In genomic region chr11:62820661-62821437, GRCm38 (mm10) we compare ENCODE assay signal across 8 mouse cellular contexts. TPM values are rescaled to one million over a fixed set of nuclear protein-coding genes. Genes with fewer than 3 reads are reported as not detected.
A peak's percentile ranks its signal among the peaks of the same experiment; 100 is the strongest.
DNase-seq lines count a peak whose midpoint lies in the region; TF ChIP-seq lines count a peak whose summit lies in the region.

No protein-coding gene starts in this region.

- no peak for TF ChIP-seq POLR2A in testis, adult 2 months (IDR thresholded peaks at IDR 0.05; ENCODE audit: control insufficient read depth, low read depth, low read length)
- TF ChIP-seq POLR2A in heart, adult 2 months (IDR thresholded peaks at IDR 0.05; ENCODE audit: insufficient read depth, low read depth, low read length): no peak
- no peak for TF ChIP-seq POLR2A in kidney, adult 2 months (IDR thresholded peaks at IDR 0.05; ENCODE audit: low read depth, low read length)
- no peak for TF ChIP-seq POLR2A in small intestine, adult 2 months (IDR thresholded peaks at IDR 0.05; ENCODE audit: low read depth, low read length)

- H3K27ac ChIP-seq in testis, adult 2 months (ENCODE audit: control insufficient read depth, insufficient read depth, low read depth, low read length): no peak overlapping the region
- H3K27ac ChIP-seq in heart, adult 2 months: peak overlapping the region; percentile 86
- peak overlapping the region; percentile 73 for H3K27ac ChIP-seq in kidney, adult 2 months (ENCODE audit: insufficient read depth, low read depth, low read length)
- peak overlapping the region; percentile 90 for H3K27ac ChIP-seq in small intestine, adult 2 months (ENCODE audit: insufficient read depth, low read depth, low read length)

- H3K4me3 ChIP-seq in testis, adult 2 months (ENCODE audit: control insufficient read depth, low read depth, low read length): peak overlapping the region; percentile 12
- peak overlapping the region; percentile 71 for H3K4me3 ChIP-seq in heart, adult 2 months
- H3K4me3 ChIP-seq in kidney, adult 2 months (ENCODE audit: insufficient read depth, low read depth, low read length): peak overlapping the region; percentile 62
- peak overlapping the region; percentile 80 for H3K4me3 ChIP-seq in small intestine, adult 2 months (ENCODE audit: low read depth, low read length)

- DNase-seq in testis, postnatal 14 days (ENCODE audit: low spot score): no peak
- DNase-seq in cerebellum, postnatal 36 days: peak; percentile 5 to 15
- DNase-seq in heart, adult 2 months: peak; percentile 54 to 67
- peak; percentile 65 for DNase-seq in kidney, adult 2 months
- DNase-seq in lung, postnatal 14 days: peak; percentile 27
- DNase-seq in yolk sac, embryonic 10.5 days (ENCODE audit: low spot score): no peak

- TF ChIP-seq EP300 in heart, adult 2 months (IDR thresholded peaks at IDR 0.05; ENCODE audit: insufficient read depth, low read depth, low read length): no peak

- peaks cover 2% of the 10 kb centered on the region; the same call in 1 of the 2 replicates for H3K79me2 ChIP-seq in heart, adult 2 months (replicated peaks; ENCODE audit: control insufficient read depth, insufficient read depth, low read length)

- WGBS in heart, adult 2 months: 2% methylated on average over 16 of the region's 16 CpGs
- WGBS in kidney, adult 2 months: 4% methylated on average over 16 of the region's 16 CpGs
- WGBS in small intestine, adult 2 months: under 1% methylated on average over 16 of the region's 16 CpGs

- intact Hi-C loops in heart, adult 2 months (cut with DNase I): loop anchor here (2.0 kb wide), 1 partner anchor 58 kb away; the partner anchor contains the start of gene Tvp23b

- H3K36me3 ChIP-seq in testis, adult 2 months (ENCODE audit: control insufficient read depth, insufficient read depth, low read length): no peaks in the 10 kb centered on the region
- no peaks in the 10 kb centered on the region for H3K36me3 ChIP-seq in heart, adult 2 months (ENCODE audit: control insufficient read depth, insufficient read depth, low read length)
- H3K36me3 ChIP-seq in kidney, adult 2 months (ENCODE audit: control insufficient read depth, insufficient read depth, low read length): no peaks in the 10 kb centered on the region
- no peaks in the 10 kb centered on the region for H3K36me3 ChIP-seq in small intestine, adult 2 months (ENCODE audit: control insufficient read depth, insufficient read depth, low read length)

- TF ChIP-seq CTCF in testis, adult 2 months (IDR thresholded peaks at IDR 0.05; ENCODE audit: control insufficient read depth, insufficient read depth, insufficient replicate concordance, low read depth, low read length): no peak
- TF ChIP-seq CTCF in heart, adult 2 months (IDR thresholded peaks at IDR 0.05): no peak
- no peak for TF ChIP-seq CTCF in kidney, adult 2 months (conservative IDR thresholded peaks at IDR 0.05; ENCODE audit: insufficient read depth, insufficient read length, low read depth, low read length)
- no peak for TF ChIP-seq CTCF in small intestine, adult 2 months (IDR thresholded peaks at IDR 0.05; ENCODE audit: extremely low read depth, insufficient read length, insufficient replicate concordance, low read depth, low read length)

- no peaks in the 10 kb centered on the region for H3K27me3 ChIP-seq in testis, adult 2 months (ENCODE audit: control insufficient read depth, insufficient read depth, low read length)
- no peaks in the 10 kb centered on the region for H3K27me3 ChIP-seq in heart, adult 2 months (ENCODE audit: control insufficient read depth, insufficient read depth, low read length)
- H3K27me3 ChIP-seq in kidney, adult 2 months (replicated peaks; ENCODE audit: control insufficient read depth, insufficient read depth, low read length): no peaks in the 10 kb centered on the region
- H3K27me3 ChIP-seq in small intestine, adult 2 months (ENCODE audit: control insufficient read depth, insufficient read depth, low read length): no peaks in the 10 kb centered on the region

- peaks cover 9% of the 10 kb centered on the region for H3K4me1 ChIP-seq in testis, adult 2 months (ENCODE audit: control insufficient read depth, insufficient read depth, low read length)
- H3K4me1 ChIP-seq in heart, adult 2 months (ENCODE audit: control insufficient read depth, insufficient read depth, low read length): peaks cover 4% of the 10 kb centered on the region
- peaks cover 7% of the 10 kb centered on the region; the same call in 1 of the 2 replicates for H3K4me1 ChIP-seq in kidney, adult 2 months (ENCODE audit: control insufficient read depth, insufficient read depth, low read length)
- peaks cover 32% of the 10 kb centered on the region for H3K4me1 ChIP-seq in small intestine, adult 2 months (ENCODE audit: control insufficient read depth, insufficient read depth, insufficient read length, low read length)

- peak overlapping the region; percentile 61 for H3K9ac ChIP-seq in heart, adult 2 months (ENCODE audit: low read depth, low read length)

RNA-seq across cellular contexts. Expression of gene Trim16, which starts 0.8 kb away (rescaled TPM):
- polyA plus RNA-seq in testis, adult 2 months (2012; rRNA removed): 0.19 and 0.28 TPM in 2 replicates
- total RNA-seq in heart, adult 2 months (2021): 1 to 10 TPM; 6.5 to 7.4 TPM
- polyA plus RNA-seq in heart, adult 2 months (2012; rRNA removed): 4.0 and 5.9 TPM in 2 replicates
- 2.9 and 3.7 TPM in 2 replicates for polyA plus RNA-seq in kidney, adult 2 months (2012; rRNA removed)
- polyA plus RNA-seq in small intestine, adult 2 months (2012; rRNA removed): 3.8 and 10.9 TPM in 2 replicates

RNA-seq across cellular contexts. Expression of gene Fbxw10, which starts 26.0 kb away (rescaled TPM):
- 76.5 and 90.8 TPM in 2 replicates for polyA plus RNA-seq in testis, adult 2 months (2012; rRNA removed)
- under 1 TPM; 0.16 to 0.34 TPM for total RNA-seq in heart, adult 2 months (2021)
- polyA plus RNA-seq in heart, adult 2 months (2012; rRNA removed): 0.29 and 0.70 TPM in 2 replicates
- 0.29 and 0.30 TPM in 2 replicates for polyA plus RNA-seq in kidney, adult 2 months (2012; rRNA removed)
- 0.06 and 0.37 TPM in 2 replicates for polyA plus RNA-seq in small intestine, adult 2 months (2012; rRNA removed)

RNA-seq across cellular contexts. Expression of gene Zfp286, which starts 31.6 kb away (rescaled TPM):
- 7.8 and 8.1 TPM in 2 replicates for polyA plus RNA-seq in testis, adult 2 months (2012; rRNA removed)
- under 1 TPM; 0.41 to 0.42 TPM for total RNA-seq in heart, adult 2 months (2021)
- 0.70 and 1.3 TPM in 2 replicates for polyA plus RNA-seq in heart, adult 2 months (2012; rRNA removed)
- polyA plus RNA-seq in kidney, adult 2 months (2012; rRNA removed): 0.42 and 0.83 TPM in 2 replicates
- 0.04 and 0.14 TPM in 2 replicates for polyA plus RNA-seq in small intestine, adult 2 months (2012; rRNA removed)

RNA-seq across cellular contexts. Expression of gene Tvp23b, which starts 58.4 kb away (rescaled TPM):
- 21.3 and 25.5 TPM in 2 replicates for polyA plus RNA-seq in testis, adult 2 months (2012; rRNA removed)
- 10 to 100 TPM; 21.9 to 24.5 TPM for total RNA-seq in heart, adult 2 months (2021)
- 9.7 and 17.7 TPM in 2 replicates for polyA plus RNA-seq in heart, adult 2 months (2012; rRNA removed)
- polyA plus RNA-seq in kidney, adult 2 months (2012; rRNA removed): 21.3 and 26.1 TPM in 2 replicates
- polyA plus RNA-seq in small intestine, adult 2 months (2012; rRNA removed): 3.3 and 5.5 TPM in 2 replicates

Comparison
In these comparisons a context has a peak if more than half of its experiments do, and no peak if none do; other contexts are left out.
1. H3K4me3 ChIP-seq: peak in every context shown above with its lines; median percentile 80 in small intestine, adult 2 months; 71 in heart, adult 2 months; 62 in kidney, adult 2 months; 12 in testis, adult 2 months.
2. DNase-seq: peak in cerebellum, postnatal 36 days (2 of 2), heart, adult 2 months (2 of 2), kidney, adult 2 months (single experiment) and lung, postnatal 14 days (single experiment); none in testis, postnatal 14 days (single experiment) and yolk sac, embryonic 10.5 days (single experiment).
3. RNA of gene Fbxw10, which starts 26.0 kb away (polyA plus RNA-seq): 76.5 to 90.8 TPM in testis, adult 2 months; 0.29 to 0.30 TPM in kidney, adult 2 months, 0.29 to 0.70 TPM in heart, adult 2 months and 0.06 to 0.37 TPM in small intestine, adult 2 months; every median in the first group is over 10 times any median in the second.